Mouse (Mus musculus) natural killer cell, adult 2 months (primary cell): ENCODE measurements around the gene Sema4g.

Source experiments
- DNase-seq, 2 experiments: peaks; one replicate each; pipeline ENCODE4 v3.0.0; 2022; ENCODE audit warnings: low spot score in 2 of 2

Gene Sema4g

GRCm38 (mm10) chr19:45003740-45004516 is 15.0 kb downstream of the Sema4g start:
- no peak for DNase-seq

- DNase-seq, result peak; percentile 31 to 83
These were observed 16.5 kb downstream of the Sema4g start, which contains the start of gene Twnk for GRCm38 (mm10) chr19:45005444-45005843. Twnk (plus strand) TSS chr19:45005663.

GRCm38 (mm10) chr19:45005957-45006712 is 17.2 kb downstream of the Sema4g start, which contains the start of gene Mrpl43:
Mrpl43 (minus strand) TSS chr19:45006442.
- DNase-seq, result peak; percentile 97 to 98

- DNase-seq, result no peak
These were observed 18.1 kb downstream of the Sema4g start for GRCm38 (mm10) chr19:45007021-45007420.

- DNase-seq, result no peak
These were observed 18.7 kb downstream of the Sema4g start for GRCm38 (mm10) chr19:45007425-45008191.

- DNase-seq, result no peak
These were observed 21.7 kb downstream of the Sema4g start for GRCm38 (mm10) chr19:45010646-45011045.

- no peak for DNase-seq
These were observed 23.3 kb downstream of the Sema4g start for GRCm38 (mm10) chr19:45012219-45012618.

- DNase-seq, result no peak
These were observed 23.7 kb downstream of the Sema4g start for GRCm38 (mm10) chr19:45012636-45013035.

GRCm38 (mm10) chr19:45013581-45014225 is 24.8 kb downstream of the Sema4g start:
- no peak for DNase-seq

- no peak for DNase-seq
These were observed 25.6 kb downstream of the Sema4g start, which contains the start of gene Lzts2 for GRCm38 (mm10) chr19:45014335-45014971. Lzts2 (plus strand) TSS chr19:45014414.

- DNase-seq, result no peak
These were observed 26.1 kb downstream of the Sema4g start for GRCm38 (mm10) chr19:45014981-45015402.

- DNase-seq, result peak; percentile 34 to 63
These were observed 26.8 kb downstream of the Sema4g start for GRCm38 (mm10) chr19:45015518-45016281.

- no peak for DNase-seq
These were observed 27.7 kb downstream of the Sema4g start for GRCm38 (mm10) chr19:45016341-45017215.

GRCm38 (mm10) chr19:45017216-45017771 is 28.4 kb downstream of the Sema4g start:
- no peak for DNase-seq

GRCm38 (mm10) chr19:45017909-45018308 is 29.0 kb downstream of the Sema4g start:
- peak in 1 of 2 experiments; percentile 42 for DNase-seq

- no peak for DNase-seq
These were observed 29.5 kb downstream of the Sema4g start for GRCm38 (mm10) chr19:45018351-45018831.

- DNase-seq, result no peak
These were observed 31.4 kb downstream of the Sema4g start for GRCm38 (mm10) chr19:45020348-45020747.

GRCm38 (mm10) chr19:45021362-45021761 is 32.5 kb downstream of the Sema4g start:
- no peak for DNase-seq

GRCm38 (mm10) chr19:45023993-45024392 is 35.1 kb downstream of the Sema4g start:
- DNase-seq, result no peak
